26 mouse cellular contexts compared by ENCODE assay signal in genomic region chr11:105571996-105572395, GRCm38 (mm10). TPM values are rescaled to one million over a fixed set of nuclear protein-coding genes. Genes with fewer than 3 reads are reported as not detected.
DNase-seq lines count a peak whose midpoint lies in the region; ATAC-seq and TF ChIP-seq lines count a peak whose summit lies in the region.
"Had no signal": no experiment of that assay in that cellular context is flagged by ENCODE, and none has a peak within 500 bp of the region (broad histone marks: within the 10 kb centered on the region; RNA-seq: fewer than 3 reads in every experiment).

No protein-coding gene starts in this region.

- no peaks in the 10 kb centered on the region for H3K9me3 ChIP-seq in heart, embryonic 10.5 days
- no peaks in the 10 kb centered on the region for H3K9me3 ChIP-seq in hindbrain, postnatal 0 days (ENCODE audit: low read length)
- H3K9me3 ChIP-seq: embryonic facial prominence, embryonic 12.5 days; heart, embryonic 12.5 days; hindbrain, embryonic 10.5 days; hindbrain, embryonic 15.5 days; kidney, embryonic 15.5 days; liver, embryonic 12.5 days; midbrain, embryonic 13.5 days; neural tube, embryonic 15.5 days had no signal

- H3K79me2 ChIP-seq in C2C12 (ENCODE audit: control insufficient read depth, insufficient read depth), result no peaks in the 10 kb centered on the region

- peaks cover 4% of the 10 kb centered on the region; the same call in 1 of the 2 replicates for H3K4me1 ChIP-seq in heart, embryonic 10.5 days
- no peaks in the 10 kb centered on the region for H3K4me1 ChIP-seq in hindbrain, postnatal 0 days (ENCODE audit: insufficient read depth, low read length)
- H3K4me1 ChIP-seq: embryonic facial prominence, embryonic 12.5 days; heart, embryonic 12.5 days; midbrain, embryonic 13.5 days had no signal

- no peak overlapping the region for H3K27ac ChIP-seq in heart, embryonic 10.5 days
- no peak overlapping the region for H3K27ac ChIP-seq in hindbrain, postnatal 0 days
- H3K27ac ChIP-seq: embryonic facial prominence, embryonic 12.5 days; hindbrain, embryonic 10.5 days; hindbrain, embryonic 15.5 days; kidney, embryonic 15.5 days; liver, embryonic 12.5 days; midbrain, embryonic 13.5 days; neural tube, embryonic 15.5 days had no signal

- no peak overlapping the region for H3K4me3 ChIP-seq in heart, embryonic 10.5 days
- no peak overlapping the region for H3K4me3 ChIP-seq in C2C12 (ENCODE audit: insufficient read depth, poor library complexity, severe bottlenecking)
- no peak overlapping the region for H3K4me3 ChIP-seq in hindbrain, postnatal 0 days (ENCODE audit: low read length)
- H3K4me3 ChIP-seq: embryonic facial prominence, embryonic 12.5 days; heart, embryonic 12.5 days; hindbrain, embryonic 10.5 days; hindbrain, embryonic 15.5 days; kidney, embryonic 15.5 days; liver, embryonic 12.5 days; midbrain, embryonic 13.5 days; neural tube, embryonic 15.5 days had no signal

- WGBS in heart, embryonic 10.5 days, result 63% methylated on average over 8 of the region's 8 CpGs
- WGBS in hindbrain, postnatal 0 days, result 84% methylated on average over 8 of the region's 8 CpGs

- ATAC-seq in hindbrain, postnatal 0 days, result no peak
- ATAC-seq: forebrain, postnatal 0 days; liver, embryonic 12.5 days; liver, postnatal 0 days; midbrain, embryonic 13.5 days; Patski had no signal

- H3K4me2 ChIP-seq in hindbrain, postnatal 0 days (ENCODE audit: low read depth, low read length), result no peak overlapping the region
- H3K4me2 ChIP-seq: embryonic facial prominence, embryonic 12.5 days; heart, embryonic 12.5 days; hindbrain, embryonic 15.5 days; kidney, embryonic 15.5 days; liver, embryonic 12.5 days; midbrain, embryonic 13.5 days; neural tube, embryonic 15.5 days had no signal

- H3K36me3 ChIP-seq in heart, embryonic 10.5 days, result no peaks in the 10 kb centered on the region
- H3K36me3 ChIP-seq in C2C12 (ENCODE audit: control insufficient read depth, insufficient read depth), result no peaks in the 10 kb centered on the region
- no peaks in the 10 kb centered on the region for H3K36me3 ChIP-seq in hindbrain, postnatal 0 days (ENCODE audit: insufficient read depth, low read length)
- H3K36me3 ChIP-seq: embryonic facial prominence, embryonic 12.5 days; heart, embryonic 12.5 days; hindbrain, embryonic 10.5 days; hindbrain, embryonic 15.5 days; kidney, embryonic 15.5 days; liver, embryonic 12.5 days; midbrain, embryonic 13.5 days; neural tube, embryonic 15.5 days had no signal

- H3K79me3 ChIP-seq in C2C12 (ENCODE audit: low read depth), result no peaks in the 10 kb centered on the region

- no peaks in the 10 kb centered on the region for H3K27me3 ChIP-seq in heart, embryonic 10.5 days (ENCODE audit: insufficient read depth, poor library complexity, severe bottlenecking)
- H3K27me3 ChIP-seq in C2C12 (ENCODE audit: control insufficient read depth, insufficient read depth, insufficient read length), result no peaks in the 10 kb centered on the region
- no peaks in the 10 kb centered on the region for H3K27me3 ChIP-seq in hindbrain, postnatal 0 days (ENCODE audit: insufficient read depth, low read length)
- H3K27me3 ChIP-seq: embryonic facial prominence, embryonic 12.5 days; heart, embryonic 12.5 days; hindbrain, embryonic 15.5 days; kidney, embryonic 15.5 days; midbrain, embryonic 13.5 days; neural tube, embryonic 15.5 days had no signal

- H3ac ChIP-seq in C2C12 (ENCODE audit: control insufficient read depth, insufficient read length, low read depth), result no peak overlapping the region

- TF ChIP-seq CTCF in C2C12 (IDR thresholded peaks at IDR 0.05; ENCODE audit: control insufficient read depth, insufficient read depth, insufficient read length), result no peak
- no peak for TF ChIP-seq CTCF in hindbrain, postnatal 0 days (IDR thresholded peaks at IDR 0.05; ENCODE audit: low read depth)

- no peak overlapping the region for H3K9ac ChIP-seq in hindbrain, postnatal 0 days (replicated peaks; ENCODE audit: low read length)
- H3K9ac ChIP-seq: embryonic facial prominence, embryonic 12.5 days; forebrain, postnatal 0 days; heart, embryonic 12.5 days; hindbrain, embryonic 15.5 days; kidney, embryonic 15.5 days; liver, embryonic 12.5 days; liver, postnatal 0 days; midbrain, embryonic 13.5 days; neural tube, embryonic 15.5 days had no signal

- DNase-seq in adrenal gland, postnatal 10 days, result peak; percentile 17
- no peak for DNase-seq in adrenal gland, postnatal 4 days (ENCODE audit: low spot score in 2 of 2)
- peak; percentile 28 for DNase-seq in heart, adult 8-10 months (ENCODE audit: low spot score)
- DNase-seq in heart, embryonic 10.5 days (ENCODE audit: low spot score), result no peak
- peak; percentile 13 for DNase-seq in lung, postnatal 25 days (ENCODE audit: low spot score)
- no peak for DNase-seq in hindbrain, postnatal 0 days (ENCODE audit: low spot score)
- no peak for DNase-seq in spleen, postnatal 10 days (ENCODE audit: low spot score in 2 of 2)
- DNase-seq: cerebellum, adult 9-10 months; cerebellum, postnatal 36 days; forebrain, postnatal 0 days; kidney, adult 18-20 months; kidney, postnatal 25 days; liver, postnatal 0 days; retina, postnatal 1 day; right cerebral cortex, postnatal 14 days; thymus, postnatal 14 days had no signal

TF ChIP-seq in C2C12, 6 proteins besides CTCF, POLR2A, EP300 and RAD21:
- TF ChIP-seq MYOD1 (IDR thresholded peaks at IDR 0.05; ENCODE audit: control insufficient read depth, insufficient read length, low read depth) (peak; percentile 90), FOSL1 (IDR thresholded peaks at IDR 0.05; ENCODE audit: insufficient read depth, low read length, poor library complexity, severe bottlenecking) (no peak), MAX (IDR thresholded peaks at IDR 0.05) (no peak), CEBPB (IDR thresholded peaks at IDR 0.05; ENCODE audit: low read depth) (peak; percentile 88)
TF ChIP-seq in C2C12: peak in this region for 2.

RNA-seq across cellular contexts. Expression of gene Tanc2, which starts 17.8 kb away (rescaled TPM):
- 10 to 100 TPM; 15.2 to 28.3 TPM for total RNA-seq in adrenal gland, postnatal 10 days (2021)
- total RNA-seq in adrenal gland, postnatal 4 days (2021), result 10 to 100 TPM; 33.3 to 40.2 TPM
- 10 to 100 TPM; 10.3 to 15.8 (median 12.1) TPM for total RNA-seq in heart, adult 8-10 months (2022)
- polyA plus RNA-seq in heart, embryonic 10.5 days (2016; fragmentation: Nextera tagmentation; extraction: Ambion mirVana), result 16.4 and 17.1 TPM in 2 replicates
- polyA plus RNA-seq in C2C12 (2012; fragmentation: generic; extraction: Trizol), result 5.8 TPM
- 83.4 and 122 TPM in 2 replicates for total RNA-seq in hindbrain, postnatal 0 days (2014; rRNA removed)
- polyA plus RNA-seq in hindbrain, postnatal 0 days (2015; fragmentation: Nextera tagmentation; extraction: Ambion mirVana), result 25.0 and 26.8 TPM in 2 replicates

Comparison
In these comparisons a context has a peak if more than half of its experiments do, and no peak if none do; other contexts are left out.
1. DNase-seq: peak in adrenal gland, postnatal 10 days (single experiment), heart, adult 8-10 months (single experiment) and lung, postnatal 25 days (single experiment); none in adrenal gland, postnatal 4 days (0 of 2), heart, embryonic 10.5 days (single experiment), hindbrain, postnatal 0 days (single experiment) and spleen, postnatal 10 days (0 of 2).